Mouse (Mus musculus) olfactory bulb, adult 2 months (tissue): Measurements from ENCODE around the gene Dph5.

Experiments
- CTCF ChIP-seq: fragments of 200-500 bp; IDR thresholded peaks from 2 replicates; pipeline ENCODE4 v1.5.1; 2012; ENCODE audit warnings: low read depth, mild to moderate bottlenecking, low read length, moderate library complexity; ENCODE audit not compliant: insufficient read depth
- POLR2A ChIP-seq: fragments of 200-500 bp; IDR thresholded peaks from 2 replicates; pipeline ENCODE4 v1.6.1; 2012; ENCODE audit warnings: mild to moderate bottlenecking, low read depth, low read length, moderate library complexity; ENCODE audit not compliant: insufficient read depth

GRCm38 (mm10) chr3:115888310-115889106 lies 871 bp downstream of the Dph5 start:
- TF ChIP-seq POLR2A = no peak
- no peak for TF ChIP-seq CTCF
